Mouse (Mus musculus) gastrocnemius, adult 8-10 months (tissue): ENCODE data around the gene Cryaa. TPM values are rescaled to one million over a fixed set of nuclear protein-coding genes. Genes with fewer than 3 reads are reported as not detected.
"Not testable (repeated sequence)": the region's sequence is repeated elsewhere in the genome, so short reads cannot be mapped to it uniquely, and the experiment has no call there.

ENCODE experiments used
- DNase-seq, 2 experiments: peaks; one replicate each; pipeline ENCODE4 v3.0.0; 2022; ENCODE audit warnings: low spot score in 2 of 2
- total RNA-seq, 4 experiments: library from RNA; stranded (reverse); gene quantifications; 2 replicates each; pipeline ENCODE4 v1.2.4; 2022

Gene Cryaa
- total RNA-seq, 4 experiments from 2014 or later: not detected

GRCm38 (mm10) chr17:31658468-31659185 is 19.0 kb upstream of the Cryaa start, which contains the start of gene U2af1:
TSS of gene U2af1 (minus strand) at chr17:31658892.
- DNase-seq: peak; percentile 98

GRCm38 (mm10) chr17:31660661-31661250 is 16.9 kb upstream of the Cryaa start:
- no peak for DNase-seq

- DNase-seq: no peak
These were observed 14.8 kb upstream of the Cryaa start for GRCm38 (mm10) chr17:31662855-31663254.

- DNase-seq: peak; percentile 39 to 73
These were observed 12.8 kb upstream of the Cryaa start for GRCm38 (mm10) chr17:31664760-31665159.

- no peak for DNase-seq
These were observed 9.3 kb upstream of the Cryaa start for GRCm38 (mm10) chr17:31668306-31668705.

GRCm38 (mm10) chr17:31670163-31670562 is 7.4 kb upstream of the Cryaa start:
- DNase-seq: no peak

- no peak for DNase-seq
These were observed 5.9 kb upstream of the Cryaa start for GRCm38 (mm10) chr17:31671698-31672097.

- no peak for DNase-seq
These were observed 5.3 kb upstream of the Cryaa start for GRCm38 (mm10) chr17:31672279-31672678.

- no peak for DNase-seq
These were observed 3.2 kb upstream of the Cryaa start for GRCm38 (mm10) chr17:31674426-31674825.

GRCm38 (mm10) chr17:31680450-31680849 is 2.8 kb downstream of the Cryaa start:
- no peak for DNase-seq

- peak; percentile 69 to 79 for DNase-seq
These were observed 8.1 kb downstream of the Cryaa start for GRCm38 (mm10) chr17:31685514-31686224.

GRCm38 (mm10) chr17:31686225-31686564 is 8.6 kb downstream of the Cryaa start:
- DNase-seq: no peak

GRCm38 (mm10) chr17:31688112-31688511 is 10.5 kb downstream of the Cryaa start:
- DNase-seq: peak in 1 of 2 experiments; percentile 5

- DNase-seq: no peak
These were observed 12.0 kb downstream of the Cryaa start for GRCm38 (mm10) chr17:31689606-31690005.

GRCm38 (mm10) chr17:31692918-31693317 is 15.3 kb downstream of the Cryaa start:
- DNase-seq: no peak

- DNase-seq: peak; percentile 69
These were observed 15.9 kb downstream of the Cryaa start for GRCm38 (mm10) chr17:31693330-31694022.

- no peak for DNase-seq
These were observed 16.4 kb downstream of the Cryaa start for GRCm38 (mm10) chr17:31694023-31694376.

GRCm38 (mm10) chr17:31694949-31695348 is 17.3 kb downstream of the Cryaa start:
- no peak for DNase-seq

- not testable (repeated sequence) for DNase-seq
These were observed 17.7 kb downstream of the Cryaa start for GRCm38 (mm10) chr17:31695356-31695755.

- no peak for DNase-seq
These were observed 20.7 kb downstream of the Cryaa start for GRCm38 (mm10) chr17:31698347-31698746.

GRCm38 (mm10) chr17:31703276-31703980 is 25.8 kb downstream of the Cryaa start:
- DNase-seq: peak; percentile 70 to 82
